Mouse (Mus musculus) gastrocnemius, adult 18-20 months (tissue): ENCODE data around the gene Pcyt2. TPM values are rescaled to one million over a fixed set of nuclear protein-coding genes. Genes with fewer than 3 reads are reported as not detected.

Source experiments
- DNase-seq: peaks from one replicate; pipeline ENCODE4 v3.0.0; 2021; ENCODE audit warnings: low spot score
- long read RNA-seq, 2 experiments: library from polyadenylated mRNA; stranded (forward); transcript quantifications; one replicate each; pipeline ENCODE4 v2.0.0; 2021
- total RNA-seq, 2 experiments: library from RNA; stranded (reverse); gene quantifications; 2 replicates each; pipeline ENCODE4 v1.2.3; 2021

The Pcyt2 gene
- total RNA-seq: 10 to 100 TPM; 26.1 to 27.7 TPM
- long read RNA-seq, experiment 1, transcript Pcyt2-203 (13 exons, 1,486 nt): major isoform, 26 of 60 reads
- long read RNA-seq, experiment 1, transcript Pcyt2-201 (14 exons, 1,881 nt): minor isoform, 17 of 60 reads
- long read RNA-seq, experiment 1, partial matches to known transcripts: 2 of 60 reads
- long read RNA-seq, experiment 1, other reads (novel, unspliced or antisense): 15 of 60 reads
- long read RNA-seq, experiment 2, transcript Pcyt2-203 (13 exons, 1,486 nt): minor isoform, 13 of 44 reads
- long read RNA-seq, experiment 2, transcript Pcyt2-201 (14 exons, 1,881 nt): major isoform, 17 of 44 reads
- long read RNA-seq, experiment 2, partial matches to known transcripts: 1 of 44 reads
- long read RNA-seq, experiment 2, other reads (novel, unspliced or antisense): 13 of 44 reads

DNA sequence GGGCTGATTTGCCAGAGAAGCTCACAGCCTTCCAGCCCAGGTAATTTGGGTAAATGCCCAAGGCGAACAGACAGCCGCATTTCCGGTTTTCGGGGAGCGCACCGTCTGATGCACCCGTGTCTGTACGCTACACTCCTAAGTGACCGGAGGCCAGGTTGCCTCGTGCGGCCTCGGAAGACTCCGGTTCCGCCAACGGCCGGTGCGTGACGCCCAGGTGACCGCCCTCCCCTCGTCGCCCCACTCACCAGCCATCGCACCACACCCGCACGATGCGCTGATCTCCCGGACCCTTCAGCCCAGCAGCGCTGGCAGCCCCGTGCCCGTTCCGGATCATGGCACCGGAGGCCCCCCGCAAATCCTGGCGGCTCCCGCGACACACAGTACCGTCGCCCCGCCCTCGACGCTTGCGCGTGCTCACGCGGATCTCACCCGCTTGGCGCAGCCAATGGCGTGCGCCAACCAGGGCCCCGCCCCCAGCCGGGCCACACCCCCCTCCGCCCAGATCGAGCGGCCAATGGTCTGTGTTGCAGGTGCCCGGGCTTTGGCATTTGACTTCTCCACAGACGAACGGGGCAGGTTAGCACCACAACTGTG lies at the start of gene Pcyt2:
Pcyt2 (minus strand) TSS at position 418 of the 594 bp plus-strand sequence.
- DNase-seq: peak; percentile 92

DNA sequence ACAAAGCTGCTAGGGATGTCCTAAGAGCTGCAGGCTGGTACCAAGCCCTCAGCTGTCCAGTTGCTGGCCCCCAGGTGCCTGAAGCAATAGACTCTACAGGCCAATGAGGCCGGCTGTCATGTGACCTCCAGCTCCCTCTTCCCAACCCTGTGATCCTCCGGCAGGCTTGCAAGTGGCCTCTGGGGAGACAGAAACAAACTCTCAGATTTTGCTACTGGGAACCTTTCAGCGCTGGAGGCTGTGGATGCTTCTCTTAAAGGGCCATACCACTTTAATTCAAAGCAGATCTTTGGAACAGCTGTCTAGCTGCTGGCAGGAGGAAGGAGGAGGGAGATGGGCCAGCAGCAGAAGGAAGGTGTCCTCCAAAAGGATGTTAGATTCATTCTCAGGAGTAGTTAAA lies 48.9 kb upstream of the Pcyt2 start:
- DNase-seq: no peak

DNA sequence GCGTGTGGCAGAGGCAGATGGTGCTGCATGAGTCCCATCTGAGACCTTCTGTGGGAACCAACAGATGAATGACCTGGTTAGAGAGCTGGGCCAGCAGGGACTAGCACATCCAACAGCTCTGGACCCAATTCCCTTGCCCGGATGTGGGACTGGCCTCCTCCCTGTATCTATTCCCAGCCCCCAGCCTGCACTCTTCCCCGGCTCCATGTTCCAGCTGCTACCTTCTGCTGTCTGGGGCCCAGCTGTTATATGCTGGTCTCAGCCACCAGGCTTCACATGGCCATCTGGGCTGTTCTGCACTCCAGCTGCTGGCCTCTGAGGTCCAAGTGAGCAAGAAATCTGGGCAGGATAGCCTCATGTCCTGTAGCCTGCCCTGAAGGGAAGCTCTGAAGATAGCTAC lies 47.7 kb upstream of the Pcyt2 start:
- DNase-seq: no peak

DNA sequence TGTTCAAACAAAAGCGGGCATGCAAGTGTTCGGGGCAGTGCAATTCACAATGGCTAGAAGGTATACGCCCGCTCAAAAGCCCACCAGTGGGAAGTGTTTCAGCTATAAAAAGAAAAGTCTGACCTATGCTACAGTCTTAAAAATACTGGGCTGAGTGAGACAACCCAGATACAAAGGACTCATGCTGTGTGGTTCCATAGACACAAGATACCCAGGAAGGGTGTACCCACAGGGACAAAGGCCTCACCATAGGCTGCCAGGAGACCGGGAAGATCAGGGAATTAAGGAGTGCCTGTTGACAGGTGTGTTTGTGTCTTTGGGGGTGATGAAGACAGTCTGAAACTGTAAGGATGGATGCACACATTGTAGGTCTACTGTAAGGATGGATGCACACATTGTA lies 46.0 kb upstream of the Pcyt2 start:
- no peak for DNase-seq

DNA sequence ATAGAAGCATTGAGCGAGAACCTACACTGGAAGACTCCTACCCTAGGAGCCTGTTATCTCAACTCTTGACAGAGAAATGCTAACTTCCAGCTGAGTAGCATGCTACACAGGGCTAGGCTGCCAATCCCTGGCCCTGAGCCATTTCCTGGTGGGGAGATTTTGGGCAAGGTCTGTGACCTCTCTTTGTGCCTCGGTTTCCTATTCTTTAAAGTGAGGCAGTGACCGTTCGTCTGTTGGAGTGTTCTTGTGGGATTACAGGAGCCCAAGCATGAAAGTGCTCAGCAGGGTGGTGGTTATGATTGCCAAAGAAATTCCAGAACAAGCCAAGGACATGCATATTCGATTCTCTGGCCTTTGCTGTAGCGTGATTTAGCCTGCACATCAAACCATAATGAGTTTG lies 45.0 kb upstream of the Pcyt2 start:
- DNase-seq: no peak

DNA sequence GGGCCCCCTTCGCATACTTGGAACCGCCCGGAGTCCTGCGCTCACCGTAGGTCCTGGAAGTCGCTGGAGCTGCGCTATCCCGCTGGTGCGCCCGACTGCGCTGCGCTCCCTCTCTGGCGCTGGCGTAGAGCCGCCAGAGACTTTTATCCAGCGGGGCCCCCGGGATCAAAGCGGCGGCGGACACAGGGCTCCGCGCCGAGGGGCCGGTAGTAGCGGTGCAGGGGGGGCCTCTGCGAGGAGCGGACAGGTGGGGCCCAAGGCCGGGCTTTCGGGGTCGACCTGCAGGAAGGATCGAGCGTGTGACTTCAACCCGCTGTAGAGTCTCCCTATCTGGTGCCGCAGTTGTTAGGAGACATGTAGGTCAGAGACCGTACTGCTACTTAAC lies 43.3 kb upstream of the Pcyt2 start, which contains the start of gene Notum:
Notum (minus strand) TSS at position 100 of the 385 bp plus-strand sequence.
- no peak for DNase-seq

DNA sequence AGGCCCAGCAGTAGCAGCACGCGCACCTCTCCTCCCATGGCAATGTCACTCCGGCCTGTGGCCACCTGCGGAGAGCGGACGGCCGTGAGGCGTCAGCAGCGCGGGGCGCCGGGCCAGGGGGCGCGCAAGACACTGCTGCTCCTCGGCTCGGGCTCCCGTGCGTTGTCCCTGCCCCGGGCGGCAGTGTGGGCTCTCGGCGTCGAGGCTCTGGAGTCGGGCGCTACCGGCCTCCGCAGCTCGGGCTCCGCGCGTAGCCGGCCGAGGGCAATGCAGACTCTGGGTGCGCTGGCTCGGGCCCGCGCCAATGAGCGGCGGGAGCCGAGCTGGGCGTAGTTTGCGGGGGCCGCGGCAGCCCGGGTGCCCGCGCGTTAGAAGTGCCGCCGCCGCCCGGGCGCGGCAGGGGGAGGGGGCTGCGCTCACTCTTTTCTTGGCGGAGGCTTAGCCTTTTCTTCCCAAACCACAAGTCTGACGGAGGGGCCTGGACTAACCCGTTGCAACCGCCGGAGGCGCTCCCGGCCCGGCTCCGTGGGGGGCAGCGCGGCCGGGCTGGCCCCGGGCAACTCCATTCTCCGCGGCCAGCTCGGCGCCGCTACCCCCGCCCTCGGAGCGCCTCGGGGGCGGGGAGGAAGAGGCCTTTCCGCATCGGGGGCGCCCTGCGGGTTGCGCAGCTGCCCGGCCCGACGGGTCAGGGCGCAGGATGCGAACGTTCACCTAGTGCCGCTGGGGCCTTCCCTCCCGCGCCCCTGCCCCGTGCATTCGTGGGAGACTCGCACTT lies 42.8 kb upstream of the Pcyt2 start:
- no peak for DNase-seq

DNA sequence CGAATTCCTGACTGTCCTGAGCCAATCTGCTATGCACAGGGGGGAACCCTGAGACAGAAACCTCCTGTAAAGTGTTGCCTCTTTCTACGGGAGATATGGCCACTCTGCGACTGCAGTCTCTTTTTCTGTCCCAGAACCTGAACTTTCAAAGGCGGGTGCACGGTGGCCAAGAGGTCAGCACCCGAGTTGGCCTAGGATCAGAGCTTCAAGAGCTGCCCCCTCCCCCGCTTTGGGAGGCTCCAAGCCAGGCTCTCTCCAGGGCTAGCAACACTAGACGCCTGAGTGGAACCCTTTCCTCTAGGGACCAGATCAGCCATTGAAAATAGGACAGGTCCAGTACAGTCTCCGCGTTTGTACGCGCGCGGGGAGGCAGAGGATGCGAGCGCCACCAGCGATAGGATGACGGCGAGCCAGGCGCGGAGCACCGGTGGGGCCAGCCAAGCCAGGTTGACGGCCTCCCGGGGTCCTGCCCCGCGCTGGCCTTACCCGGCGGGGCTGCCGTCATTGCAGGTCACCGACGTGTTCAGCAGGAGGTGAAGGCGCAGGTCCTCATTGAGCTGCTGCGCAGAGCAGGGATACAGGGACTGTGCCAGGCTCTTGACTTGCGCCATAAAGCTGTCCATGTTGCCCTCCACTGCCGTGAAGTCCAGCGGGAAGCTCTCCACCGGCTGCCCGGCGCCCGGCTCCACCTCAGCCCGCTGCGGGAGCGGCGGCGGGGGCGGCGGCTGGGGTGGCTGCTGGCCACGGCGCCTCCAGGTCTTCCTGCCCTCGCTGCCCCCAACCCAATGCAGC lies 42.0 kb upstream of the Pcyt2 start:
- no peak for DNase-seq

DNA sequence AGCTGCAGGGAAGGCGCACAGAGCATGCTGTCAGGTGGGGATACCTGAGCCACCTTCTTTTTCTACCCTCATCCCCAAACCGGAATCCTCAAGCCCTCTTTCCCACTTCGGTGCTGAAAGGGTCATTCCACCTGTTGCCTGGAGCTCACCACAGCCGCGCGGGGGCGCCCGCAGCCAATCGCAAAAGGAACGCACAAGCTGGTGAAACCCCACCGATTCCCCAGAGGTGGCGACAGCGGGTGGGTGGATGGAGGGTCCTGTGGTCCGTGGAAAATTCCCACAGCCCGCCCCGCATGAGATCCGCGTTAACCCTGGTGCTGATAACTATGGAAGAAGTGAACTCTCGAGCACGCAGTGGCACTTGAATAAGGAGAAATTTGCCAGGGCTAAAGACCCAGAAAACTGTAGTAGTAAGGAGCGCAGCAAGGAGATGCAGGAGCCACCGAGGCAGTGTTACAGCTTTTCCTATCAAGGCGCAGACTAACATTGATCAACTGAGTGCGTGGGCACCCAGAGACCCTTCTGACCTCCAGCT lies 41.2 kb upstream of the Pcyt2 start:
- DNase-seq: peak; percentile 81

DNA sequence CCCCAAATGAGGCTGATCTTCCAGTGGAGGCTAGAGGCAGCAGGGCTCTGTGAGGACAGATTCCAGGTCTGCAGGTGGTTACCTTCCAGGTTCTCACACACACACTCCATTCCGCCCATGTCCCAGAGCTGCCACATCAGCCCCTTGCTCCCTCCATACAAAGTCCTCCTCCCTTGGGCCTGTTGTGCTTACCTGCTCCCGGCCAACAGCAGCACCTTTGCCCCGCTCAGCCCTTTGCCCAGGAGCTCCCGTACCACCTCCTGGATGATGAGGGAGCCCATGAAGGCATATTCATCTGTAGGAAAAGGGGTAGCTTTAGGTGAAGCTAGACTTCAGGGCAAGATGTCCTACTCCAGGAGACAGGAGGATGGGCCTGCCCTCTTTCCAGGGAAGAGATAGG lies 39.6 kb upstream of the Pcyt2 start:
- no peak for DNase-seq

DNA sequence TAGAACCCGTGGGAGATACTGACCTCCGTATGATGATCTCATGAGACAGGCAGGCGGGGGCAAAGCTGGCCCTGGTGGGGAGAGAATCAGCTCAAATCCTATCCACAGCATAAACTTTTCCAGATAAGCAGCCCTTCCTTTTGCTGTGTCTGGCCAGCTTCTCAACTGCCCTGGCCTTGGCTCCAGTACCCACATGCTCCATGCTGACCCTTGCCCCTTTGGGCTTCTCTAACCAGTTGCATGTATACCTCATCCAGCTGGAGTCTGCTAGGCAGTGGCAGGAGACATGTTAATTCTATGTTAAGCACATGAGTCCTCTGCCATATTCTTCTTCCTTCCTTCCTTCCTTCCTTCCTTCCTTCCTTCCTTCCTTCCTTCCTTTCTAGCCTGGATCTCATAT lies 37.0 kb upstream of the Pcyt2 start:
- no peak for DNase-seq

DNA sequence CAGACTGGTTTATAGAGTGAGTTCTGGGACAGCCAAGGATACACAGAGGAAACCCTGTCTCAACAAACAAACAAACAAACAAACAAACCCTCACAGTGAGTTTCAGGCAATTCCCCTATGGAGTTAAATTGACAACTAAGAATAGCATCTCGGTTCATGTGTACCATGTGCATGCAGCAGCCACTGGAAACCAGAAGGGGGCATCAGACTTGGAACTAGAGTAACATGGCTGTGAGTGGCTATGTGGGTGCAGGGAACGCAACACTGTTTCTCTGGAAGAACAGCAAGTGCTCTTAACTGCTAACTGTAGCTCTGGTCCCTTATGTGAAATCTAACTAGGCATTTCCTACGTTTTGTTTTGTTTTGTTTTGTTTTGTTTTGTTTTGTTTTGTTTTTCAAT lies 34.1 kb upstream of the Pcyt2 start:
- no peak for DNase-seq

DNA sequence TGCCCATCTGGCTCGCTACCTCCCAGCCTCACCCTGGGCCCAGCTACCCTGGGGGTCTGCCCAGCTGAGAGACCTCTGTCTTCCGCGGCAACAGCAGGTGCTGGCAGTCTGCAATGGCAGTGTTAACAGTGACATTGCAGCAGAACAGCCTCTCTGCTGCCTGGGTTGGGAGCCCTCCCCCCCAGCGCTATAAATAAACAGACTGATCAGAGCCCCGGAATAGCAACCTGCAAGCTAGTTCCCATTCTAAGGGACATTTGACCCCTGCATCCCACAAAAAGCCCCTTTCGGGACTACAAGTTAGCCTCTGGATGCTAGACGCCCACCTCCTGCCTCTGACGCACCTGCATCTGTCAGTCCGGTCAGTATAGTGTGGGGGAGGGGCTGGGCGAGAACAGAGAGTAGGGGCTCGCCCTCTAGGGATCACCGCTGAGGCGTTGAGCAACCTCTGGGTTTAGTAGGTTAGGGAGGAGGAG lies 30.3 kb upstream of the Pcyt2 start, which contains the start of gene Myadml2:
Myadml2 (minus strand) TSS at position 158 of the 476 bp plus-strand sequence.
- peak; percentile 70 for DNase-seq

DNA sequence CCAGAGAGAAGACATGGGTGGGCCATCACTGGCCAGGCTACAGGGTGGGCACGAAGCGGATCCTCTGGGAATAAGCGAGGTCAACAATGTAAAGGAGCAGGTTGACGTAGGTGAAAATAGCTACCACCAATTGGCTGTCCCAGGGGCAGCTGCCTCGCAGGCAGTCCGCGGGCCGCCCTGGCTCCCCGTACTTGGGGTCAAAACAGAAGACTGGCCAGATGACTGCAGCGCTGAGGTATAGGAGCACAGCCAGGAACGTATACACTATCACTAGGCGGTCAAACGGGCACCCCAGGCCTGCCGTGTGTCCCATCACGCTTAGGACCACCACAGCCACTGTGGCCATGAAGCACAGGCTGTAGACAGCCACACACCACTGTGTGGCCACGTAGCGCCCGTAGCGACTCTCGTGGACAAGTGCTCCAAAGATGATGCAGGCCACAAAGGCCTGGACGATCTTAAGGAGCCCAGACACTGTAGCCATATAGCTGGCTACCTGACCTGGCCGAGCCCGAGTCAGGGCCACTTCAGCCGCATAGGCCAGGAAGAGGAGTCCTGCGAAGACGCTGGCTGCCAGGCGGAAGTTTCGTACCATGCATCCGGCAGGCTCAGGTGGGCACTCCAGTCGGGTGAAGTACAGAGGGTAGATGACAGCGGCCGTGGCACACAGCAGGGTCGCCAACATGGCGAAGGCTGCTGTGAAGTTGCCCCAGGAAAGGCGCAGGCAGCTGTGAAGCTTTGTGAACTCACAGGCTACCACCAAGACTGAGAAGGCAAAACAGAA lies 29.5 kb upstream of the Pcyt2 start:
- DNase-seq: no peak

DNA sequence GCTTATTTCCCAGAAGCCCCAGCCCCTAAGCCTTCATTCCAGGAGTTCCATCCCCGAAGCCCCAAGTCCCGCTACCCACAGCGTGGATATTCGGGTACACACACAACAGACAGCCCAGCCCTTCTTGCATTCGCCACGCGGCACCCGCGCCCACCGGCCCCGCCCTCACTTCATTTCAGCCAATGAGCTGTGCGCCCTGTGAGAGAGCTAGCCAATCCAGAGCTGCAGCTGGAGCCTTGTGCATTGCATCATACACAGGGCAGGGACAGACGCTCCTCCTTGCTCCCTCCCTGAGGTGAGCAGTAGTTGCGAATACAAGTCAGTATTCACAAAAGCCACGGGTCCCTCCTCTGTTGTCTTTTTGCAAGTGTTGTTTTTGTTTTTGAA lies 25.9 kb upstream of the Pcyt2 start, which contains the start of gene Pycr1:
Pycr1 (minus strand) TSS at position 169 of the 387 bp plus-strand sequence.
- peak; percentile 96 for DNase-seq

DNA sequence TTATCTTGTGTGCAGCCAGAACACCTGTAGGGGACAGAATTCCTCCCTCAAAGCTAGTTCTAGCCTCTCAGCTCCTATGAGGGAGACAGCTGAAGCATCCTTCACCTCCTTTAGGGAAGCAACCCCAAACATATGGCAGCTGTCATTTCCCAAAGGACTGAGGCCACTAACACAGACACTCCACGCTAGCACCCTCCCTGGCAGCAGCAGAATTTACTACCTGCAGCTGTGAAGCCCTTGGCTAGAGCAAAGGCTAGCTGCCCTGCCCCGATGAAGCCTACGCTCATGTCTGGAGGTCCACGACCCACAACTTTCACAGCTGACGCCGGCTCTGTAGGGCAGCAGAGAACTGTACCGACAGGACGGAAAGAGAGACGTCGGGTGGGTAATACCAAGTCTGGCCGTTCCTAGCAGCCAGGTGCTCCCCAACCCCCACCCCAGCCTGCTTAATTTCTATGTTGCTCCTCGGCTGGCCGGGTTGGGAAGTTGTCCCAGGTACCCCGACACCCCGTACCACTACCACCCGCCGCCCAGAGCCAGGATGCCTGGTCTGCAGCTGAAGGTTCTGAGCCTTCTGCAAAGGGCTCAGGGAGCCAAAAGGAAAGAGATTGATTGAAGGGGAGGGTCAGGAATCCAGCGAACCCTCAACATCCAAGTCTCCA lies 25.3 kb upstream of the Pcyt2 start:
- DNase-seq: no peak

DNA sequence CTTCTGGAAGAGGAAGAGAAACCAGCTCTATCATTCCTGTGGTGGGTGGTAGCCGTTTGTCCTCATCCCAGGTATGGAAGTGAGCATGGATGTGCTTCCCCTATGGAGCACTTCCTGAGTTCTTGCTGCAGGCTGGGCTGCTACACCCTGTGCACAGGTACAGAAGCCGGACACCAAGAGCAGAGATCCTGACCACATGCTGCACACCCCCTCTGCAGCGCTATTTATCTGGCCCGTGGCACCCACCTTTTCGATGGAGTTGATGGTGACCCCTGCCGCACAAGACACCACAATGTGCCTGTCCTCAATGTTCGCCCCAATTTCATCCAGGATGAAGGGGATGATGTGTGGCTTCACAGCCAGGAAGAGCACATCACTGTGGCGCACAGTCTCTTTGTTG lies 24.1 kb upstream of the Pcyt2 start:
- DNase-seq: no peak

DNA sequence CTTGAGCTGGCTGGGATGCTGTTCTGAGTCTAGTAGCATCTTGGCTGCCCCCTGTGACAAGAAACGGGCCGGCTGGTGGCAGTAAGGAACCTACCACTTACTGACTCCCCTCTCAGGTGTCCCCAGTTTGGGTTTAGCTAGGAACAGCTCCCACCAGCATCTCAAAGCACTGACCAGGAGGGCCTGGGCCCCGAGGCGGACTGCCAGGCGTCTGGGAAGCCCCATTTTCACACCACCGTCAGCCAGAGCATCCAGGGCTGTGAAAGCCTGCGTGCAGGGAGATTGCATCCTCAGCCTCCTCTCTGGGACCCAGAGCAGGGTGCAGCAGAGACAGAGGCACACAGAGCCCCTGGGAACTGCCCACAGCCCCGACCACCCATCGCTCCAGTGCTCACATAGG lies 23.5 kb upstream of the Pcyt2 start:
- DNase-seq: no peak

DNA sequence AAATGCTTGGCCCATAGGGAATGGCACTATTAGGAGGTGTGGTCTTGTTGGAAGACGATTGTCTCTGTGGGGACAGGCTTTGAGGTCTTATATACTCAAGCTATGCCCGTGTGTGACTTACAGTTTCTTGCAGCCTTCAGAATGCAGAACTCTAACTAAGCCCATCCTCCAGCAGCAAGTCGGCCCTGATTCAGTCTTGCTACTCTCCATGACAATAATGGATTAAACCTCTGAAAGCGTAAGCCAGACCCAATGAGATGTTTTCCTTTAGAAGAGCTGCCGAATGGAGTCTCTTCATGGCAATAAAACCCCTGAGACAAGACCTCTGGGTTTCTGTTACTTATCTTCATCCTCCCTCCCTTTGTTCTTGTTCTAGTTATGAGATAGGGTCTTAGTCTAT lies 17.1 kb upstream of the Pcyt2 start:
- DNase-seq: no peak
